Mouse (Mus musculus) cerebellum, adult 9-11 months (tissue): ENCODE data around the gene Rsph6a.

Source experiments
- DNase-seq: peaks from one replicate; pipeline ENCODE4 v3.0.0; 2022

Rsph6a gene

DNA sequence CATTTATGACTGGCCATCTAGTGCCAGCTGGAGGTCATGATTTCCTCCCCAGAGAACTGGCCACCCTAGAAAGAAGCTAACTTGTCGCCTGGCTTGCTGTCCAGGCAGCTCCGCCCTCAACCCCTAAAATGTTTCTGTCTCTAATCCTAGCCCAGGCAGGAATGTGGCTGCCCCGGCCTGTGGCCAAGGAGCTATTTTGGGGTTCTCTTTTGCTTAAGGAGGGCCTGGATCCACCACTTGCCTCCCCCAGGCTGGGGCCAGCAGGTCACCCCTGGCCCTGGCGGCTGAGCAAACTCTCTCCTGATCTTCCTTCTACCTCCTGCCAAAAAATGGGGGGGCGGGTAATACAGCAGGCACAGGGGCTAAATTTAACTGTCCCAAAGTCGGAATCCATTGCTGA is 28.6 kb downstream of the Rsph6a start:
- peak; percentile 23 for DNase-seq

DNA sequence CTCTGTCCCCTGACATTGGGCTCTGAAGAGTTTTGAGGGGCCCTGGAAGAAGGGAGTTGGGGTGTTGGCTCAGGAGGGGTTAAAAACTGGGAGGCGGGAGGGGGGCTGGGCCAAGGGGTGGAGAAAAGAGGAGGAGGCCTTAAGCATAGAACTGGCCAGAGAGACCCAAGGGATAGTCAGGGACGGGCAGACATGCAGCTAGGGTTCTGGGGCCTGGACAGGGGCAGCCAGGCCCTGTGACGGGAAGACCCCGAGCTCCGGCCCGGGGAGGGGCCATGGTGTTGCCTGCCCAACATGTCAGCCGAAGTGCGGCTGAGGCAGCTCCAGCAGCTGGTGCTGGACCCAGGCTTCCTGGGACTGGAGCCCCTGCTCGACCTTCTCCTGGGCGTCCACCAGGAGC is 29.2 kb downstream of the Rsph6a start, which contains the start of gene Dmpk:
Dmpk (plus strand) TSS at position 149 of the 400 bp plus-strand sequence.
- DNase-seq, result no peak

DNA sequence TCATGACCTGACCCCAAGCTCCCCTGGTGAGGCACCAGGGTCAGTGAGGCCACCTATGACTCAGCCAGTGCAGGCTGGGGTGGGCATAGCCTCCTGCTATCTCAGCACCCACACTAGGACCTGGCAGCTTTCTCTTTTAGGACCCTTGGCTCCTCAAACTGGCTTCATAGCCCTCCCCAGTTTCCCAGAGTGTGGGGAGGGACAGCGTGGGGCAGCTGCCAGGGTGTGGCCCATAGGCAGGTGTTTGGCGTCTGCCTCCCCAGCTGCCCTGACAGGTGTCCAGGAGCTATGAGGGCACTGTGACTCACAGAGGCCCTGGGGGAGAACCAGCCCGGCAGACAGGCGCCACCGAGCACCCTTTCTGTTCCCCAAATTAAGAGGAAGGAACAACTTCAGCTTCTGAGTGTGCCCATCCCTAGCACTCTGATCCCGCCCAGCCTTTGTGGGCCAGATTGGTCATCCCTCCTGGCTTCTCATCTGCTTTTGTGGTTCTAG is 29.8 kb downstream of the Rsph6a start:
- no peak for DNase-seq

DNA sequence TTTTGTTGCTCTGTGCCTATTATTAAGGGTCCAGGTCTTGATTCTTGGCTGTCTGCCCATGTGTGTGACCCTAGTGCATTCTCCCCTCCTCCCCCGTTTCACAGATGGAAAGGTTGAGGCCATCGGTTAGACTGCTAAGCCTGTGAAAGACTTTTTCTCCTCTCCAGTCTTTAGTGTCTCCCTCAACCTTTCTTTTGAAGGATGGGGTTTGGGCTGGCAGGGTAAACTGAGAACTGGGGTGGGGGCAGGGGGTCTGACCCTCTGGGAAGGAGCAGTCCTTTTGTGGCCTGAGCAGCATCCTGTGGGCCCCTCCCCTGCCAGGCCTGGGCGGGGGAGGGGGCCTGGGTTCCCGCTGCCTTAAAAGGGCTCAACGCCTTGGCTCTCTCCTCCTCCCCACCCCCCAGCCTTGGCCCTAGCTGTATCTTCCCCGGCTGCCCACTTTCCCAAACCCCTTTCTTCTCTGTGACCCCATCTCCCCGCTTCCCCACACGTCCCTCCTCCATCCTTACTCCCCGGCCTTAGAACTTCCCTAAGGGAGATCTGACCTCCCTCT is 30.5 kb downstream of the Rsph6a start:
- no peak for DNase-seq

DNA sequence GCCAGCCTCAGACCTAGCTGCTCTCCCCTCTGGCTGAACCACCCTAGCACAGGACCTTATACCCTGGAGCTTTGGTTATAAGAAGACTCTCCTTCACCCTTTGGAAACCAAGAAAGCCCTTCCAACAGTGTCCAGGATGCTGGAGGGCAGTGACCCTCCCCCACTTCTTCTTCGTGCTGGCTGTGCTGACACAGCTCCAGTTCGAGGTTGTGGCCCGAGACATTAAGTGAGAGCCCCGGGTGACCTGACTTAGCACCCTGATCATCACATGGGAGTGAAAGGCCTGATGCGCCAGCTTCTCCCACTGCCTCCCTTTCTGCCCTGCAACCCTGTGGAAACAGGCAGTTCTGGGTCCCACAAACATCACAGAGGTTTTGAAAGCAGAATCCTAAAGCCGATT is 31.0 kb downstream of the Rsph6a start:
- DNase-seq, result no peak

DNA sequence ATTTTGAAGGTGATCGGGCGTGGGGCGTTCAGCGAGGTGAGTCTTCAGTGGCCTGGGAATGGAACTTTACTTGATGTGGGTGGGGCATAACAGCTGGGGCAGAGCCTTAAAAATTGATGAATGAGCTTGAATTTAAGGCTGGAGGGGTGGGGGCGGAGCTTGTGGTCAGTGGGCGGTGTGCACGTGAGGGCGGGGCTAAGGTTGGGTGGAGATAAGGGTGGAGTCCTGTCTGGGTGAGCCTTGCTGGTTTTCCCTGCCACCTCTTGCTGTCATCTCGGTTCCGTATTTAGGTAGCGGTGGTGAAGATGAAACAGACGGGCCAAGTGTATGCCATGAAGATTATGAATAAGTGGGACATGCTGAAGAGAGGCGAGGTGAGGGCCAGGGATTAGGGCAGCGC is 31.6 kb downstream of the Rsph6a start:
- DNase-seq, result peak; percentile 16

DNA sequence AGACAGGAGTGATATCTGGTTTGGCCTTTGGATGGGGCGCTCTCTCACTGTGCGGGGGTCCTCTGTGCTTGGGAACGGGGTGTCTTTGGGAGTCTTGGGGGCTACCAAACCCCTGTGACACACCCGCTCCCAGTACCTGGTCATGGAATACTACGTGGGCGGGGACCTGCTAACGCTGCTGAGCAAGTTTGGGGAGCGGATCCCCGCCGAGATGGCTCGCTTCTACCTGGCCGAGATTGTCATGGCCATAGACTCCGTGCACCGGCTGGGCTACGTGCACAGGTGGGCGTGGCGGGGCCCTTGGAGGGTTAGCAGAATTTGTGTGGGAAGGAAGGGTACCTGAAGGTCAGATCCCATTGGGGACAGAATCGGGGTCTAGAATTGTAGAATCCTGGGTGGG is 32.3 kb downstream of the Rsph6a start:
- DNase-seq, result no peak

DNA sequence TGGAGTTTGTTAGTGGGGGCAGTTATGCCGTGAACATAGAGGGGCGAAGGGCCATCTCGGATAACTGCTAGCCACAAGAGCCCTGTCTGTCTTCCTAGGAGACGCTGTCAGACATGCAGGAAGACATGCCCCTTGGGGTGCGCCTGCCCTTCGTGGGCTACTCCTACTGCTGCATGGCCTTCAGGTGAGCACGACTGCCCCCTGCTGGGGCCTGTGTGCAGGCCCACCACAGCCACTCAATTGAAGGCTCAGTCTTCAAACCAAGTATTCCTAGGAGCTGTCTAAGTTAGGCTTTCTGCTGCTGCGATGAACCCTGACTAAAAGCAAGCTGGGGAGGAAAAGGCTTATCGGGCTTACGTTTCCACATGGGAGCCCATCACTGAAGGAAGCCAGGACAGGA is 34.3 kb downstream of the Rsph6a start:
- peak; percentile 22 for DNase-seq

DNA sequence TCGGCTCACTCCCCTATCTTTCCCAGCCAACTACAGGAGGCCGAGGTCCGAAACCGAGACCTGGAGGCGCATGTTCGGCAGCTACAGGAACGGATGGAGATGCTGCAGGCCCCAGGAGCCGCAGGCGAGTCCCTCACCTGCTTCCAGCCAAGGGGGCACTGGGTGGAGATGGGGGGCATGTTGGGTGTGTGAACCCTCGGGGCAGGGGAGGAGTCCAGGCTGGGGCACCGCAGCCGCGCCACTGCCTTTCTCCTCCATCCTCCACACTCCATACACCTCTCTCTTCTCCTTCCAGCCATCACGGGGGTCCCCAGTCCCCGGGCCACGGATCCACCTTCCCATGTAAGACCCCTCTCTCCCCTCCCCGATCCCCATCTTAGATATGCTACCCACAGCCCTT is 37.4 kb downstream of the Rsph6a start:
- peak; percentile 14 for DNase-seq

DNA sequence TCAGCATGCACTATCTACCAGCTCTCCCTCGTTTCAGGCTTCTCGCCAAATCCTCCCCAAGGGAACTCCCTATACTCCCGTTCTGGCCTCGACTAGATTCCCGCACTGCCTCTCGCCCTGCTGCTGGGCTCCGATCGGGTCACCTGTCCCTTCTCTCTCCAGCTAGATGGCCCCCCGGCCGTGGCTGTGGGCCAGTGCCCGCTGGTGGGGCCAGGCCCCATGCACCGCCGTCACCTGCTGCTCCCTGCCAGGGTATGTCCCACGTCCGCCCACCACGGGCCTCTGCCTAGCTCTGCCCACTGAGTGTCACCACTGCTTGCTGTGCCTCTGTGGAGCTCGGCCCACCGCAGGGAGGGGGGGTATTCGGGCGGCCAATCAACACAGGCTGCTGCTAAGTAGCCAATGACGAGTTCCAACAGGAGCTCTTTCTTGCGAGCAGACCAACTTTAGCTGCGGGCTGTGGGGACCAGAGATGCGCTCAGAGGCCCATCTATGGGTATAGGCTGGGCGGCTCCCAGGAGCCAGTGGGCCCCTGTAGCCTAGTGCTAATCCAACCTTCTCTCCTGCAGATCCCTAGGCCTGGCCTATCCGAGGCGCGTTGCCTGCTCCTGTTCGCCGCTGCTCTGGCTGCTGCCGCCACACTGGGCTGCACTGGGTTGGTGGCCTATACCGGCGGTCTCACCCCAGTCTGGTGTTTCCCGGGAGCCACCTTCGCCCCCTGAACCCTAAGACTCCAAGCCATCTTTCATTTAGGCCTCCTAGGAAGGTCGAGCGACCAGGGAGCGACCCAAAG is 38.1 kb downstream of the Rsph6a start:
- DNase-seq, result peak; percentile 38

DNA sequence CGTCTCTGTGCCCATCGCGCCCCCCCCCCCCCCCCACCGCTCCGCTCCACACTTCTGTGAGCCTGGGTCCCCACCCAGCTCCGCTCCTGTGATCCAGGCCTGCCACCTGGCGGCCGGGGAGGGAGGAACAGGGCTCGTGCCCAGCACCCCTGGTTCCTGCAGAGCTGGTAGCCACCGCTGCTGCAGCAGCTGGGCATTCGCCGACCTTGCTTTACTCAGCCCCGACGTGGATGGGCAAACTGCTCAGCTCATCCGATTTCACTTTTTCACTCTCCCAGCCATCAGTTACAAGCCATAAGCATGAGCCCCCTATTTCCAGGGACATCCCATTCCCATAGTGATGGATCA is 38.7 kb downstream of the Rsph6a start:
- peak; percentile 41 for DNase-seq

DNA sequence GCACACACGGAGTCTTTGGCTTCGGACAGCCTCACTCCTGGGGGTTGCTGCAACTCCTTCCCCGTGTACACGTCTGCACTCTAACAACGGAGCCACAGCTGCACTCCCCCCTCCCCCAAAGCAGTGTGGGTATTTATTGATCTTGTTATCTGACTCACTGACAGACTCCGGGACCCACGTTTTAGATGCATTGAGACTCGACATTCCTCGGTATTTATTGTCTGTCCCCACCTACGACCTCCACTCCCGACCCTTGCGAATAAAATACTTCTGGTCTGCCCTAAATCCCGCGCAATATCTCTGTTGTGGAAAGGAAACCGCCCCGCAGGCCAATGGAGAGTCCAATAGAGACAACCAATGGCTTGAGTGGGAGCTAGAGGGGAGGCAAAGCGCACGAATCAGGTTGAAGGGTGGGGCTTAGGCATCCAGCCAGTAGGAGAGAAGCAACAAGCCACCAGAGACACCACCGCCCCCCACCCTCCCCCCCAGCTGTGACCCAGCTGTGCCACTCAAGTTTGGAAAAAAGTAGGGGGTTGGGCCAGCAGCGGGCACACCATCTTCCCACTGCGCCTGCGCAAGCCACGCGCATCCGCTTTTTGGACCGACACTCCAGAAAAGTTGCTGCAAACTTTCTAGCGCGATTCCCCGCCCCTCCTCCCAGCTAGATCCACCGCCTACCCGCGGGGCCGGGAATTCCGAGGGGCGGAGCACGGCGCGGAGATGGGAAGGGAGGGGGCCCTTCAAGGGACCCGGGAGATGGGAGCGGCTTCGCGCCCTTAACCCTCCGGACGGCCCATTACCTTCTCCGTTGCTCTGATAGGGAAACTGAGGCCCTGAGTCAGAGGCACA is 39.3 kb downstream of the Rsph6a start:
- DNase-seq, result peak; percentile 64

DNA sequence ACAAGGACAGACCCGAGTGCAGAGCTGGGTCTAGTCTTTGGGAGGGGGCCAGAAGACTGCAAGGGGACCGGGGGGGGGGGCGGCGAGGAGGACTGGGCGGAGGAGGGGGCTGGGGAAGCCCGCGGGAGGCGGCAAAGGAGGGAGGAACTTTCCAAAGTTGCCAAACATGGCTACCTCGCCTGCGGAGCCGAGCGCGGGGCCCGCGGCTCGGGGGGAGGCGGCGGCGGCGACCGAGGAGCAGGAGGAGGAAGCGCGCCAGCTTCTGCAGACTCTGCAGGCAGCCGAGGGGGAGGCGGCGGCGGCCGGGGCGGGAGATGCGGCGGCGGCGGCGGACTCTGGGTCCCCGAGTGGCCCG is 40.0 kb downstream of the Rsph6a start, which contains the start of gene Six5:
Six5 (plus strand) TSS at position 124 of the 355 bp plus-strand sequence.
- DNase-seq, result peak; percentile 24

DNA sequence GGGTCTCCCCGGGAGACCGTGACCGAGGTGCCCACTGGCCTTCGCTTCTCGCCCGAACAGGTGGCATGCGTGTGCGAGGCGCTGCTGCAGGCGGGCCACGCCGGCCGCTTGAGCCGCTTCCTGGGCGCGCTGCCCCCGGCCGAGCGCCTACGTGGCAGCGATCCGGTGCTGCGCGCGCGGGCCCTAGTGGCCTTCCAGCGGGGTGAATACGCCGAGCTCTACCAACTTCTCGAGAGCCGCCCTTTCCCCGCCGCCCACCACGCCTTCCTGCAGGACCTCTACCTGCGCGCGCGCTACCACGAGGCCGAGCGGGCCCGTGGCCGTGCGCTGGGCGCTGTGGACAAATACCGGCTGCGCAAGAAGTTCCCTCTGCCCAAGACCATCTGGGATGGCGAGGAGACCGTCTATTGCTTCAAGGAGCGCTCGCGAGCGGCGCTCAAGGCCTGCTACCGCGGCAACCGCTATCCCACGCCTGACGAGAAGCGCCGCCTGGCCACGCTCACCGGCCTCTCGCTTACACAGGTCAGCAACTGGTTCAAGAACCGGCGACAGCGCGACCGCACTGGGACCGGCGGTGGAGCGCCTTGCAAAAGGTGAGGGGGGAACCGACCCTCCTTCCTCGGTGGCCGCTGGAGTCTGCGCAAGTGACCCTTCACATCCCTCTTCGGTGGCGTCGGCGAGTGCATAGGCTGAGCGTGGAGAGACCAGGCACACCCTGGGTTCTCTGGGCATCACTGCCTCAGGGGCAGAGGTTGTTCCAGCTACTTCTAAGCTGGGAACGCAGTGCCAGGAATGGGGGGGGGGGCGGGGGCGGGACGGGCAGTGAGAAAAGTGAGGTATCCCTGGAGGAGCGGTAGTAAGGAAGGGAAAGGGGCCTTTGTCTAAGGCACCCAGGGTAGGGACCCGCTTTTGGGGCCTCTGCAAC is 40.6 kb downstream of the Rsph6a start:
- DNase-seq, result peak; percentile 17

DNA sequence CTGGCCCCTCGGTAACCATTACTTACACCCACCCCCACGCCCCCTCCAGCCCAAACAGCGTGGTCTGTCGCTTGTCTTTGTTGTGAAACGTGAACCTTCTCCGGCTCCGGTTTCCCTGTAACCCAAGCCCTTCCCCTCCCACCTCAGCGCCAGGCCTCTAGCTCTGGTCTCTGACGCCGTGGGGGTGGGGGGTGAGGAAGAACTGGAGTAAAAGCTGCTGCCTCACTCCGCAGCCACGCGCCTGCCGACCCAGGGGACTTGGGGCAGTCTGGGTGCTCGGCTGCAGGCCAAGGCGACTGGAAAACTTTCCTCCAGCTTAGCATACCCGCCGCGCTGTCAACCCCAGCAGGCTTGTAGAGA is 41.2 kb downstream of the Rsph6a start:
- peak; percentile 17 for DNase-seq

DNA sequence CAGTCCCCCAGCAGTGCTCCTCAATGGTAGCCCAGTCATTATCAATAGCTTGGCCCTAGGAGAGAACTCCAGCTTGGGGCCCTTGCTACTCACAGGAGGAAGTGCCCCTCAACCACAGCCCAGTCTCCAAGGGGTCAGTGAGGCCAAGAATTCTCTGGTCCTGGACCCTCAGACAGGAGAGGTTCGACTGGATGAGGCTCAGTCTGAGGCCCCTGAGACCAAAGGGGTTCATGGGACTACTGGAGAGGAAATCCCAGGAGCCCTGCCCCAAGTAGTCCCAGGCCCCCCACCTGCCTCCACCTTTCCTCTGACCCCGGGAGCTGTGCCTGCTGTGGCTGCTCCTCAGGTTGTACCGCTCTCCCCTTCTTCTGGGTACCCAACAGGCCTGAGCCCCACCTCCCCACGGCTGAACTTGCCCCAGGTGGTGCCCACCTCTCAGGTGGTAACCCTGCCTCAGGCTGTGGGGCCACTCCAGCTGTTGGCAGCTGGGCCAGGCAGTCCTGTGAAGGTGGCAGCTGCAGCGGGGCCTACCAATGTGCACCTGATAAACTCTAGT is 42.0 kb downstream of the Rsph6a start:
- peak; percentile 8 for DNase-seq

DNA sequence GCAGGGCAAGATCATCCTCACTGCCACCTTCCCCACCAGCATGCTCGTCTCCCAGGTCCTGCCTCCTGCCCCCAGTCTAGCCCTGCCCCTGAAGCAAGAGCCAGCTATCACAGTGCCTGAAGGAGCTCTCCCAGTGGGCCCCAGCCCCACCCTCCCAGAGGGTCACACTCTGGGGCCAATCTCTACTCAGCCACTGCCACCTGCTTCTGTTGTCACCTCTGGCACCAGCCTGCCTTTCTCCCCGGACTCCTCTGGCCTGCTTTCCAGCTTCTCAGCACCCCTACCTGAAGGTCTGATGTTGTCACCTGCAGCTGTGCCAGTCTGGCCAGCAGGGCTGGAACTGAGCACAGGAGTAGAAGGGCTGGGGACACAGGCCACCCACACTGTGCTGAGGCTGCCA is 42.7 kb downstream of the Rsph6a start:
- DNase-seq, result no peak

DNA sequence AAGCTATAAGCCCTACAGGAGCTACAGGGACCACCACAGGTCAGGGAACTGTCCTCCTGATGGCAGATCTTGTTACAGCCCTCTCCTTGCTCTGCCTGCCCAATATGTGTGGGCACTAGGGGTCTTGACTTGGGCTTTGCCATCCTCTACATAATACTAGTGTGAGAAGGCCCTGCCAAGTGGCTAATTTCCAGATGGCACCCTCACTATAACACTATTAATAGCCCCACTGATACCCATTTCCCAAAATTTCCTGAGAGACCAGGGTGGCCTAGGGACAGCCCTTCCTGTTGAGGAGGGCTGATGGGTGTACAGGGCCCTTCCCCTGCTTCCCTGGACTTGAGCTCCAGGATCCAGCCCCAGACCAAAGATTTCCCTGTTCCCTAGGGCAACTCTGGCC is 43.4 kb downstream of the Rsph6a start:
- DNase-seq, result no peak

DNA sequence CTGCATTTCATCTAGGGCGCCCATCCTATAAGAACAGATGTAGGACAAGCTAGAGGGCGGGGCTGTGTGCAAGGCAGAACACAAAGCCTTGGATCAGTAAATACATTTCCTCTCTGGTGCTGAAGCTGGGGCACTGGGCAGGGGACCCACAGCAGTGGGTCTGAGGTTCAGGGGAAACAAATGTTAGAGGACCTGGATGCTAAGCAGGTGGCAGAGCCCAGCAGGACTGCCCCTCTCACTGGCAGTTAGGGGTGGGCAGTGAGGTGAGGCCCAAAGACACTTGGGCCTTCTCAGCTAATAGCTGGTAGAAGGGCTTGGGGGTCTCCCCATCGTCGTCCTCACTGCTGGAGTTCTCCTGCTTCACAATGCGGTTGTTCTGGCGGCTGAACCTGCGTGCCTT is 44.3 kb downstream of the Rsph6a start:
- DNase-seq, result no peak

DNA sequence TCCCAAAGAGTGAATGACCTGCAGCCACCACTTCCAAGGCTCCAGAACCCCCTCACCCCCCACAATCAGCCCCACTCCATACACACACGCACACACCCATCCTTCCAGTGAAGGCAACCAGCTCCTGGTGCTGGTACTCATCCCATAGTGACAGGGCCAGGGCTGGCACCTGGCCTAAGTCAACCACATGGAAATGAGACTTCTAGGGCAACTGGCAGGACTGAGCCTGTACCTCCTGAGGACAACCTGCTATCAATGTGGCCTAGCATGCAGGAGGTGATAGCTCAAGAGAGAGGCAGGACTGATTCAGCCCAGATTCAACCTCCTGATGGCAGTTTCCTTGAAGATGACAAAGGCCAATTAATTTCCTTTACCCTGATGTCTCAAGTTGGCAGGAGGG is 45.8 kb downstream of the Rsph6a start:
- peak; percentile 12 for DNase-seq

DNA sequence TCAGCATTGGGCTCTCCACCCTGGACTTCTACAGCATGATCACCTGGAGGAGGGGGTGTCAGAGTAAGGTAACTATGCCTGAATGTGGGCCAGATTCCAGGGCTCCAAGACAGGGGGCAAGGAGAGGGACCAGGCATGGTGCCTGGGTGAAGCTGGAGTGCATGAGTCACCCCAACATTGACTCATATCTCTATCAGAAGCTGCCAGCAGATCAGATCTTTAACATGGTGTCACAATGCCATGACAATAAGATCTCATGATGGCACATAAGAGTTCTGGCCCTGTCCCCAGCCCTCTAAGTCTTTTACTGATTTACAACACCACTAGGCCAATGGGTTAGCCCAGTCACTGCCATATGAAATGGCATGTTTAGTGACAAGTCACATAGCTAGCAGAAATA is 49.3 kb downstream of the Rsph6a start:
- no peak for DNase-seq

DNA sequence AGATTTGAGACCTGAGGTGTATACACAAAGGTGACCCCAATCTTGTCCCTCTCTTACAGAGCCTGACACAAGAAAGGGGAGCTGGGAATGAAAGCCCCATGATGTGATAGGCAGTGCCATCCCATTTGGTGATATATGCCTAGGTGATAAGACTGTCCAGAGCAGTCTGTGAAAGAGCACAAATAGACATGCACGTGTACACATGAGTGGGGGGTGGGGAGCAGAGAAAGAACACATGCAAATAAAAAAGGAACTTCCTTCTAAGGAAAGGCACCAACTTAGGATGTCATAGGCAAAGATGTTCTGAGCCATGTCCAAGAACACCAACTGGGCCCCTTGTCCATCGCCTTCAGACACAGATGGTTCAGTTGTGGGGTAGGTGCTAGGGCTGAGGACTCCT is 50.0 kb downstream of the Rsph6a start:
- DNase-seq, result no peak
